Mouse (Mus musculus) embryonic facial prominence, embryonic 14.5 days (tissue): ENCODE results near the gene Ly6c1. TPM values are rescaled to one million over a fixed set of nuclear protein-coding genes. Genes with fewer than 3 reads are reported as not detected.
"Not testable (repeated sequence)": the region's sequence is repeated elsewhere in the genome, so short reads cannot be mapped to it uniquely, and the experiment has no call there.

Experiments used
- ATAC-seq: fragments of 200-750 bp; cut with Nextera tagmentation; 2 replicates; pipeline ENCODE4 v1.8.0; 2017; ENCODE audit warnings: low read depth, moderate number of reproducible peaks, moderate TSS enrichment
- DNase-seq: peaks from one replicate; pipeline ENCODE4 v3.0.0-alpha.2; 2015; ENCODE audit warnings: low spot score
- H3K27ac ChIP-seq: fragments of 300-500 bp; sonication (generic); replicated peaks from 2 replicates; pipeline ENCODE4 v1.5.1; 2014; ENCODE audit warnings: low read depth, mild to moderate bottlenecking, low read length, moderate library complexity
- H3K27me3 ChIP-seq: fragments of 300-500 bp; sonication (generic); replicated peaks from 2 replicates; pipeline ENCODE4 v1.6.1; 2014; ENCODE audit warnings: low read length; ENCODE audit not compliant: control insufficient read depth, insufficient read depth
- H3K36me3 ChIP-seq: fragments of 300-500 bp; sonication (generic); 2 replicates; pipeline ENCODE4 v1.6.1; 2014; ENCODE audit warnings: low read length, mixed read lengths; ENCODE audit not compliant: control insufficient read depth, insufficient read depth
- H3K4me1 ChIP-seq: fragments of 300-500 bp; sonication (generic); 2 replicates; pipeline ENCODE4 v1.6.1; 2014; ENCODE audit warnings: antibody characterized with exemption, low read length; ENCODE audit not compliant: control insufficient read depth, insufficient read depth
- H3K4me2 ChIP-seq: fragments of 300-500 bp; sonication (generic); 2 replicates; pipeline ENCODE4 v1.6.1; 2014; ENCODE audit warnings: low read depth, mild to moderate bottlenecking, low read length, moderate library complexity, mixed read lengths
- H3K4me3 ChIP-seq: fragments of 300-500 bp; sonication (generic); 2 replicates; pipeline ENCODE4 v1.5.1; 2014; ENCODE audit warnings: low read depth, mild to moderate bottlenecking, low read length
- H3K9ac ChIP-seq: fragments of 300-500 bp; sonication (generic); 2 replicates; pipeline ENCODE4 v1.6.1; 2014; ENCODE audit warnings: low read depth, mild to moderate bottlenecking, low read length, moderate library complexity, mixed read lengths
- H3K9me3 ChIP-seq: fragments of 300-500 bp; sonication (generic); 2 replicates; pipeline ENCODE4 v1.6.1; 2016; ENCODE audit warnings: low read length; ENCODE audit not compliant: control insufficient read depth
- WGBS: fragments of 180-500 bp; shearing (Covaris S2); extraction: QIAGEN DNeasy Blood & Tissue Kit; methylation state at CpG from one replicate; pipeline ENCODE4 v1.1.7; 2014; 5-methylcytosine and 5-hydroxymethylcytosine counted together
- polyA plus RNA-seq: library from polyadenylated mRNA; unstranded; fragments of >200 nt; fragmentation: Nextera tagmentation; extraction: Ambion mirVana; gene quantifications from 2 replicates; pipeline ENCODE4 v1.2.1, GENCODE M21; 2014

The Ly6c1 gene
- polyA plus RNA-seq, 1 experiment from 2014 or later, result 21.5 TPM

- not testable (repeated sequence) for ATAC-seq, H3K4me3 ChIP-seq, H3K27ac ChIP-seq, H3K4me1 ChIP-seq, H3K4me2 ChIP-seq, H3K27me3 ChIP-seq, H3K36me3 ChIP-seq, H3K9me3 ChIP-seq, H3K9ac ChIP-seq, DNase-seq
- WGBS, result 82% methylated on average over 1 of the region's 1 CpGs
These were observed 2.0 kb upstream of the Ly6c1 start for GRCm38 (mm10) chr15:75050593-75050992.

GRCm38 (mm10) chr15:75049811-75050210 is 1.2 kb upstream of the Ly6c1 start:
- 68% methylated on average over 2 of the region's 2 CpGs for WGBS
- not testable (repeated sequence) for DNase-seq

GRCm38 (mm10) chr15:75047970-75048320 is 685 bp downstream of the Ly6c1 start:
- H3K9me3 ChIP-seq, H3K27ac ChIP-seq, H3K27me3 ChIP-seq, H3K4me3 ChIP-seq, H3K9ac ChIP-seq, DNase-seq, H3K4me1 ChIP-seq, H3K36me3 ChIP-seq, H3K4me2 ChIP-seq, ATAC-seq: not testable (repeated sequence)
- 100% methylated on average over 1 of the region's 1 CpGs for WGBS

More at GRCm38 (mm10) chr15:75049811-75050210, 1.2 kb upstream of the Ly6c1 start:
- not testable (repeated sequence) for H3K27ac ChIP-seq, H3K9me3 ChIP-seq, H3K9ac ChIP-seq, H3K36me3 ChIP-seq, H3K4me1 ChIP-seq, ATAC-seq, H3K4me3 ChIP-seq, H3K27me3 ChIP-seq, H3K4me2 ChIP-seq

DNA sequence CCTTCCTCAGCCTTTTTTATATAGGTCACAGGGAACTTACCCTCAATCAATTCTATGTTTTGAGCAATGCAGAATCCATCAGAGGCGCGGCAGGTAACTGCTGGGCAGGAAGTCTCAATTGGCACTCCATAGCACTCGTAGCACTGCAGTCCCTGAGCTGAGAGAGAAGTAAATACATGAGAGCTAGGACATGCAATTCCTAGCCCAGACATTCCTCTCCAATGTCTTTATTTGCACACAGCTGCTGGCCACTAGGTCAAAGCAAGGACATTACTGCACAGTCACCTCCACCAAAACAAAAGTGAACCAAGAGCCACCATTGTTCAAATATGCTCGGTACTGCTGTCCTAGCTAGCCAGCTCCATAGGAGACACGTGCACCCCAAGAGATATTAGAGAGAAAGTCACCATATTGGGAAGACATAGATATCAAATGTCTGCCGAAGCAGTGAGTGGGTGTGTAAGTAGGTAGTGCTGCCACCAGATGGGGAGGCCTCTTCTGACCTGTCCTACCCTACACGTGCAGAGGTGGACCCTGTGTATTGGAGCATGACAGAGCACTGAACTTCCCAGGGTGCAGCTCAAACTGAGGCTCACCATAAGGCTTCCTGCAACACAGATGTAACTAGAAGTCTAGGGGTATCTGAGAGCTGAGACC is 1.2 kb downstream of the Ly6c1 start:
- not testable (repeated sequence) for H3K9ac ChIP-seq, H3K9me3 ChIP-seq, H3K4me2 ChIP-seq, ATAC-seq, H3K27ac ChIP-seq, H3K4me3 ChIP-seq, H3K4me1 ChIP-seq, DNase-seq, H3K36me3 ChIP-seq, H3K27me3 ChIP-seq
- WGBS, result 68% methylated on average over 4 of the region's 7 CpGs

DNA sequence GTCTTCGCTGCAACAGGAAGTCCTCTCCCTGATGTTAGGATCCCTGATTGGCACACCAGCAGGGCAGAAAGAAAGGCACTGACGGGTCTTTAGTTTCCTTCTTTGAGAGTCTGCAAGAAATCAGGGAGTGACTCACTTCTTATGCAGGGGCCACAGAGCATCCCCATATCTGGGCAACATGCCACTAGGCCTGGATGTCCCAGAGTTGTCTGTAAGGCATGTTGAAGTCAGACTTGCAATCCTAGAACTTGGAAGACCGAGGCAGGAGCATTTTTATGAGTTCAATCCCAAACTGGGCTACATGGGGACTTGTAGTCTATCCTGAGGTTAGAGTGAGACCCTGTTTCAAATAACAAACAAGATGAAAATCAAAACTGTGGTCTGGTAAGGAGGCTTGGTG is 3.1 kb downstream of the Ly6c1 start:
- not testable (repeated sequence) for H3K9ac ChIP-seq, H3K4me3 ChIP-seq, ATAC-seq, H3K4me1 ChIP-seq, H3K9me3 ChIP-seq, DNase-seq, H3K4me2 ChIP-seq, H3K27ac ChIP-seq, H3K27me3 ChIP-seq, H3K36me3 ChIP-seq
- 83% methylated on average over 2 of the region's 3 CpGs for WGBS

DNA sequence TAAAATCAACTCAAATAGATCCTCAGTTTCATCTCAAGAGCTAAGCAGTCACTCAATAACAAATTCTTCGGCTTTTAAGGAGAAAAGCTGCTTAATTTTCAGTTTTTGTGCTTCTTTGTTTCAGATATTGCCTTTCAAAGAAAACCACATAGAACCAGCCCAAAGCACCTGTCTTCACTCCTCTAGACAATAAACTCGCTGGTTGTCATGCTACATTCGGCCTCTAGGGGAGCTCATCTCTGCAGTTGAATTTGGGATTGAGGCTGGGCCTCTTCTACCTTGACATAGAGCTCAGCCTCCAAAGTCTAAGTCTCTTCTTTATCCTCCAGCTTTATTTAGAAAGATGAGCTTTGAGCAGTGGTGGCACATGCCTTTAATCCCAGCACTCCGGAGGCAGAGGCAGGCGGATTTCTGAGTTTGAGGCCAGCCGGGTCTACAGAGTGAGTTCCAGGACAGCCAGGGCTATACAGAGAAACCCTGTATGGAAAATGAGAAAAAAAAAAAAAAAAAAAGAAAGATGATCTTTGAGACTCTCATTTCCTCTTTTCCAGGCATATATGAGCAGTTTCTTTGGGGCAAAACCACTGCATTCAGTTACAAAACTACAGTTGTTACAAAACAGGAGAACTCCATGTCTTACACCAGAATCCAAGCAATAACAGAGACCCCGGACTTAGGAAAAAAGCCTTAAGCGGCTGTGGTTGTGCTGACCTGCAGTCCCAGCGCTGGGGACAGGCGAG is 27.4 kb downstream of the Ly6c1 start:
- not testable (repeated sequence) for H3K9me3 ChIP-seq, H3K4me1 ChIP-seq, DNase-seq, ATAC-seq, H3K9ac ChIP-seq, H3K4me2 ChIP-seq, H3K4me3 ChIP-seq, H3K27me3 ChIP-seq, H3K36me3 ChIP-seq, H3K27ac ChIP-seq
- WGBS, result 79% methylated on average over 6 of the region's 10 CpGs

GRCm38 (mm10) chr15:75019446-75019845 is 29.2 kb downstream of the Ly6c1 start:
- H3K9ac ChIP-seq, DNase-seq, H3K27me3 ChIP-seq, H3K36me3 ChIP-seq, H3K27ac ChIP-seq, H3K9me3 ChIP-seq, H3K4me2 ChIP-seq, H3K4me1 ChIP-seq, H3K4me3 ChIP-seq: not testable (repeated sequence)
- 0 out of 2 replicates have a peak, but pooled peaks have one; percentile 41 for ATAC-seq
- WGBS, result 46% methylated on average over 2 of the region's 2 CpGs
